ENCODE assay signal across 18 mouse cellular contexts in genomic region chr17:6140875-6141274, GRCm38 (mm10). TPM values are rescaled to one million over a fixed set of nuclear protein-coding genes. Genes with fewer than 3 reads are reported as not detected.
DNase-seq lines count a peak whose midpoint lies in the region; ATAC-seq and TF ChIP-seq lines count a peak whose summit lies in the region.
"Had no signal": no experiment of that assay in that cellular context is flagged by ENCODE, and none has a peak within 500 bp of the region (broad histone marks: within the 10 kb centered on the region; RNA-seq: fewer than 3 reads in every experiment).

No protein-coding gene starts in this region.

- DNase-seq in gastrocnemius, adult 2 months, result no peak
- DNase-seq in gastrocnemius, postnatal 36 days, result no peak
- peak; percentile 79 for DNase-seq in lung, postnatal 0 days (ENCODE audit: low spot score)
- no peak for DNase-seq in lung, postnatal 4 days
- no peak for DNase-seq in stomach, postnatal 0 days (ENCODE audit: low spot score)
- no peak for DNase-seq in adrenal gland, postnatal 14 days
- DNase-seq in cerebellum, adult 2 months, result no peak
- DNase-seq: adrenal gland, adult 2 months; cerebellum, postnatal 14 days; embryo, embryonic 11 days had no signal

- no peak for TF ChIP-seq CTCF in gastrocnemius, adult 2 months (IDR thresholded peaks at IDR 0.05)
- TF ChIP-seq CTCF in lung, postnatal 0 days (IDR thresholded peaks at IDR 0.05), result no peak
- no peak for TF ChIP-seq CTCF in stomach, postnatal 0 days (IDR thresholded peaks at IDR 0.05; ENCODE audit: low read depth)
- TF ChIP-seq CTCF in cerebellum, adult 2 months (IDR thresholded peaks at IDR 0.05; ENCODE audit: borderline replicate concordance, insufficient read depth, low read depth, low read length), result no peak

- intact Hi-C loops in gastrocnemius, adult 2 months (cut with DNase I), result loop anchor here (5.0 kb wide), 1 partner anchor 34 kb away; the partner anchor contains the start of gene Tulp4
- intact Hi-C loops in gastrocnemius, postnatal 36 days (cut with DNase I), result no loop called here

- 63% methylated on average over 3 of the region's 3 CpGs for WGBS in lung, postnatal 0 days
- WGBS in intestine, embryonic 16.5 days, result 69% methylated on average over 3 of the region's 3 CpGs
- WGBS in stomach, postnatal 0 days, result 53% methylated on average over 3 of the region's 3 CpGs
- WGBS in cerebellum, adult 2 months, result 78% methylated on average over 3 of the region's 3 CpGs

- H3K4me1 ChIP-seq in lung, postnatal 0 days (ENCODE audit: insufficient read depth, low read depth, low read length), result no peaks in the 10 kb centered on the region
- no peaks in the 10 kb centered on the region for H3K4me1 ChIP-seq in intestine, embryonic 16.5 days (ENCODE audit: control insufficient read depth, insufficient read depth, low read length)
- H3K4me1 ChIP-seq in stomach, postnatal 0 days (replicated peaks; ENCODE audit: control insufficient read depth, insufficient read depth), result no peaks in the 10 kb centered on the region
- H3K4me1 ChIP-seq in cerebellum, adult 2 months (ENCODE audit: control insufficient read depth, insufficient read depth, low read length), result peaks cover 16% of the 10 kb centered on the region
- H3K4me1 ChIP-seq: limb, embryonic 12.5 days had no signal

- H3K9ac ChIP-seq in lung, postnatal 0 days (replicated peaks; ENCODE audit: low read depth), result no peak overlapping the region
- no peak overlapping the region for H3K9ac ChIP-seq in intestine, embryonic 16.5 days (ENCODE audit: low read depth, low read length)
- H3K9ac ChIP-seq in stomach, postnatal 0 days (ENCODE audit: low read length), result no peak overlapping the region
- H3K9ac ChIP-seq: limb, embryonic 12.5 days; lung, embryonic 15.5 days; neural tube, embryonic 13.5 days had no signal

- ATAC-seq in lung, postnatal 0 days, result peak; percentile 62
- ATAC-seq in intestine, embryonic 16.5 days, result 0 out of 2 replicates have a peak, but pooled peaks have one; percentile 13
- ATAC-seq in stomach, postnatal 0 days (ENCODE audit: low FRiP score, low TSS enrichment), result peak; percentile 53; the same call in 1 of the 2 replicates
- ATAC-seq: forebrain, embryonic 14.5 days had no signal

- peak; percentile 42 for TF ChIP-seq EP300 in lung, postnatal 0 days (IDR thresholded peaks at IDR 0.05)
- no peak for TF ChIP-seq EP300 in stomach, postnatal 0 days (optimal IDR thresholded peaks at IDR 0.05)

- no peaks in the 10 kb centered on the region for H3K27me3 ChIP-seq in lung, postnatal 0 days (replicated peaks; ENCODE audit: insufficient read depth, low read length)
- no peaks in the 10 kb centered on the region for H3K27me3 ChIP-seq in intestine, embryonic 16.5 days (replicated peaks; ENCODE audit: control insufficient read depth, insufficient read depth, low read length)
- H3K27me3 ChIP-seq in stomach, postnatal 0 days (ENCODE audit: control insufficient read depth, insufficient read depth, low read length), result no peaks in the 10 kb centered on the region
- no peaks in the 10 kb centered on the region for H3K27me3 ChIP-seq in cerebellum, adult 2 months (ENCODE audit: control insufficient read depth, insufficient read depth, low read length)
- H3K27me3 ChIP-seq: limb, embryonic 12.5 days; lung, embryonic 15.5 days; neural tube, embryonic 13.5 days had no signal

- H3K4me2 ChIP-seq in lung, postnatal 0 days (replicated peaks; ENCODE audit: low read depth, low read length), result no peak overlapping the region
- H3K4me2 ChIP-seq in intestine, embryonic 16.5 days (ENCODE audit: low read depth, low read length), result no peak overlapping the region
- H3K4me2 ChIP-seq in stomach, postnatal 0 days (replicated peaks; ENCODE audit: low read depth), result no peak overlapping the region
- H3K4me2 ChIP-seq: limb, embryonic 12.5 days; lung, embryonic 15.5 days; neural tube, embryonic 13.5 days had no signal

- no peaks in the 10 kb centered on the region for H3K36me3 ChIP-seq in lung, postnatal 0 days (ENCODE audit: insufficient read depth, low read length)
- H3K36me3 ChIP-seq in intestine, embryonic 16.5 days (ENCODE audit: control insufficient read depth, insufficient read depth, low read length), result peaks cover 2% of the 10 kb centered on the region; the same call in 1 of the 2 replicates
- H3K36me3 ChIP-seq in stomach, postnatal 0 days (ENCODE audit: control insufficient read depth, insufficient read depth, low read length), result no peaks in the 10 kb centered on the region

- no peaks in the 10 kb centered on the region for H3K9me3 ChIP-seq in lung, postnatal 0 days (ENCODE audit: low read length)
- no peaks in the 10 kb centered on the region for H3K9me3 ChIP-seq in intestine, embryonic 16.5 days (ENCODE audit: control insufficient read depth, low read length)
- no peaks in the 10 kb centered on the region for H3K9me3 ChIP-seq in stomach, postnatal 0 days (ENCODE audit: control insufficient read depth, low read length)
- H3K9me3 ChIP-seq: limb, embryonic 12.5 days; lung, embryonic 15.5 days; midbrain, embryonic 10.5 days; neural tube, embryonic 13.5 days had no signal

- H3K4me3 ChIP-seq in gastrocnemius, adult 2 months, result no peak overlapping the region
- H3K4me3 ChIP-seq in lung, postnatal 0 days (ENCODE audit: low read depth, low read length), result no peak overlapping the region
- H3K4me3 ChIP-seq in intestine, embryonic 16.5 days (ENCODE audit: low read length), result no peak overlapping the region
- H3K4me3 ChIP-seq in stomach, postnatal 0 days (ENCODE audit: low read depth, low read length), result no peak overlapping the region
- no peak overlapping the region for H3K4me3 ChIP-seq in cerebellum, adult 2 months (replicated peaks; ENCODE audit: insufficient read depth, low read depth, low read length)
- H3K4me3 ChIP-seq: layer of hippocampus, adult 2 months; limb, embryonic 12.5 days; lung, embryonic 15.5 days; midbrain, embryonic 10.5 days; neural tube, embryonic 13.5 days had no signal

- TF ChIP-seq POLR2A in cerebellum, adult 2 months (IDR thresholded peaks at IDR 0.05; ENCODE audit: borderline replicate concordance, insufficient read depth, low read length), result no peak

- peak overlapping the region; percentile 44; the same call in 1 of the 2 replicates for H3K27ac ChIP-seq in gastrocnemius, adult 2 months
- no peak overlapping the region for H3K27ac ChIP-seq in lung, postnatal 0 days (ENCODE audit: low read length)
- H3K27ac ChIP-seq in intestine, embryonic 16.5 days (ENCODE audit: low read length), result 0 out of 2 replicates have a peak overlapping the region, but pooled peaks have one; percentile 16
- 0 out of 2 replicates have a peak overlapping the region, but pooled peaks have one; percentile 19 for H3K27ac ChIP-seq in stomach, postnatal 0 days (replicated peaks)
- no peak overlapping the region for H3K27ac ChIP-seq in cerebellum, adult 2 months (ENCODE audit: insufficient read depth, low read length)
- H3K27ac ChIP-seq: kidney, postnatal 0 days; layer of hippocampus, adult 2 months; limb, embryonic 12.5 days; lung, embryonic 15.5 days; midbrain, embryonic 10.5 days; neural tube, embryonic 13.5 days had no signal

RNA-seq across cellular contexts. Expression of gene Tulp4, which starts 34.6 kb away (rescaled TPM):
- total RNA-seq in gastrocnemius, adult 2 months (2021), result 100 to 1,000 TPM; 111 to 124 TPM
- total RNA-seq in gastrocnemius, postnatal 36 days (2021), result 100 to 1,000 TPM; 103 to 106 TPM
- polyA plus RNA-seq in lung, postnatal 0 days (2015; fragmentation: Nextera tagmentation; extraction: Ambion mirVana), result 34.4 and 35.4 TPM in 2 replicates
- polyA plus RNA-seq in intestine, embryonic 16.5 days (2015; fragmentation: Nextera tagmentation; extraction: Ambion mirVana), result 60.1 and 79.1 TPM in 2 replicates
- polyA plus RNA-seq in stomach, postnatal 0 days (2015; fragmentation: Nextera tagmentation; extraction: Ambion mirVana), result 33.6 and 39.3 TPM in 2 replicates
- 67.4 and 70.7 TPM in 2 replicates for total RNA-seq in adrenal gland, postnatal 14 days (2021)
- 144 and 151 TPM in 2 replicates for polyA plus RNA-seq in cerebellum, adult 2 months (2012; rRNA removed)

Comparison
In these comparisons a context has a peak if more than half of its experiments do, and no peak if none do; other contexts are left out.
1. H3K27ac ChIP-seq: peak in gastrocnemius, adult 2 months (single experiment), intestine, embryonic 16.5 days (single experiment) and stomach, postnatal 0 days (single experiment); none in lung, postnatal 0 days (single experiment) and cerebellum, adult 2 months (single experiment).
2. Peak in every context shown above with its lines, with median percentiles within 50 percentile points of each other: ATAC-seq.